Mouse (Mus musculus) ES-E14 (cell line): ENCODE data around the gene Olfr555.

Experiments
- HCFC1 ChIP-seq: IDR thresholded peaks from 2 replicates; pipeline ENCODE4 v1.6.1; 2012; ENCODE audit warnings: low read length, inconsistent platforms, borderline replicate concordance; ENCODE audit not compliant: insufficient read depth
- MAFK ChIP-seq: IDR thresholded peaks from 2 replicates; pipeline ENCODE4 v1.6.1; 2014; ENCODE audit warnings: mild to moderate bottlenecking, low read depth, low read length, inconsistent platforms; ENCODE audit not compliant: insufficient read depth

GRCm38 (mm10) chr7:102701915-102702314, 43.3 kb downstream of the Olfr555 start, which contains the start of gene Olfr558:
- TF ChIP-seq MAFK (no peak), HCFC1 (no peak)
